Mouse (Mus musculus) hindbrain, embryonic 15.5 days (tissue): ENCODE measurements around the gene Cyp2b19. TPM values are rescaled to one million over a fixed set of nuclear protein-coding genes. Genes with fewer than 3 reads are reported as not detected.

Experiments used
- ATAC-seq: fragments of 200-750 bp; cut with Nextera tagmentation; 2 replicates; pipeline ENCODE4 v1.8.0; 2017; ENCODE audit warnings: low read depth, moderate number of reproducible peaks, moderate TSS enrichment; ENCODE audit not compliant: low FRiP score
- H3K27ac ChIP-seq: fragments of 300-500 bp; sonication (generic); replicated peaks from 2 replicates; pipeline ENCODE4 v1.5.1; 2015; ENCODE audit warnings: mild to moderate bottlenecking, inconsistent platforms
- H3K27me3 ChIP-seq: fragments of 300-500 bp; sonication (generic); 2 replicates; pipeline ENCODE4 v1.6.1; 2015; ENCODE audit warnings: control low read depth, inconsistent platforms
- H3K36me3 ChIP-seq: fragments of 300-500 bp; sonication (generic); 2 replicates; pipeline ENCODE4 v1.6.1; 2015; ENCODE audit warnings: control low read depth, inconsistent platforms
- H3K4me1 ChIP-seq: fragments of 300-500 bp; sonication (generic); replicated peaks from 2 replicates; pipeline ENCODE4 v1.6.1; 2015; ENCODE audit warnings: control low read depth, inconsistent platforms
- H3K4me2 ChIP-seq: fragments of 300-500 bp; sonication (generic); 2 replicates; pipeline ENCODE4 v1.6.1; 2015; ENCODE audit warnings: moderate library complexity, mild to moderate bottlenecking, inconsistent platforms
- H3K4me3 ChIP-seq: fragments of 300-500 bp; sonication (generic); 2 replicates; pipeline ENCODE4 v1.5.1; 2015; ENCODE audit warnings: mild to moderate bottlenecking, inconsistent platforms
- H3K9ac ChIP-seq: fragments of 300-500 bp; sonication (generic); 2 replicates; pipeline ENCODE4 v1.6.1; 2015; ENCODE audit warnings: inconsistent platforms
- H3K9me3 ChIP-seq: fragments of 300-500 bp; sonication (generic); 2 replicates; pipeline ENCODE4 v1.6.1; 2016; ENCODE audit warnings: control low read depth, inconsistent platforms
- WGBS: fragments of 180-500 bp; shearing (Covaris S2); methylation state at CpG from one replicate; pipeline ENCODE4 v1.1.7; 2015; 5-methylcytosine and 5-hydroxymethylcytosine counted together
- polyA plus RNA-seq: library from polyadenylated mRNA; unstranded; fragments of >200 nt; fragmentation: Nextera tagmentation; extraction: Ambion mirVana; gene quantifications from 2 replicates; pipeline ENCODE4 v1.2.1, GENCODE M21; 2015

Gene Cyp2b19
- polyA plus RNA-seq: 0.42 and 0.47 TPM in 2 replicates

- no peaks in the 10 kb centered on the region for H3K36me3 ChIP-seq
- H3K4me1 ChIP-seq: no peaks in the 10 kb centered on the region
- WGBS: 79% methylated on average over 2 of the region's 2 CpGs
- no peaks in the 10 kb centered on the region for H3K27me3 ChIP-seq
- H3K4me2 ChIP-seq: no peak within 1 kb of the TSS
- ATAC-seq: no peak
- no peaks in the 10 kb centered on the region for H3K9me3 ChIP-seq
- H3K4me3 ChIP-seq: no peak within 1 kb of the TSS
- no peak within 1 kb of the TSS for H3K9ac ChIP-seq
- H3K27ac ChIP-seq: no peak within 1 kb of the TSS
Observed at GRCm38 (mm10) chr7:26756842-26757241, at the start of gene Cyp2b19. Cyp2b19 (plus strand) TSS chr7:26757142.

- H3K9me3 ChIP-seq: peaks cover 3% of the 10 kb centered on the region; the same call in 1 of the 2 replicates
- no peaks in the 10 kb centered on the region for H3K4me1 ChIP-seq
- no peak overlapping the region for H3K4me3 ChIP-seq
- no peak overlapping the region for H3K4me2 ChIP-seq
- no peaks in the 10 kb centered on the region for H3K36me3 ChIP-seq
- ATAC-seq: no peak
- 90% methylated on average over 11 of the region's 11 CpGs for WGBS
- H3K27ac ChIP-seq: no peak overlapping the region
- no peak overlapping the region for H3K9ac ChIP-seq
- no peaks in the 10 kb centered on the region for H3K27me3 ChIP-seq
Observed at GRCm38 (mm10) chr7:26711061-26711460, 45.9 kb upstream of the Cyp2b19 start.

- no peak overlapping the region for H3K4me2 ChIP-seq
- H3K9ac ChIP-seq: no peak overlapping the region
Observed at GRCm38 (mm10) chr7:26738940-26739339, 18.0 kb upstream of the Cyp2b19 start.

GRCm38 (mm10) chr7:26743948-26744347 is 13.0 kb upstream of the Cyp2b19 start:
- no peak for ATAC-seq
- Histone ChIP-seq H3K9me3 (no peaks in the 10 kb centered on the region), H3K27me3 (no peaks in the 10 kb centered on the region), H3K4me3 (no peak overlapping the region), H3K36me3 (no peaks in the 10 kb centered on the region), H3K4me2 (no peak overlapping the region), H3K4me1 (no peaks in the 10 kb centered on the region), H3K27ac (no peak overlapping the region), H3K9ac (no peak overlapping the region)
- 86% methylated on average over 4 of the region's 4 CpGs for WGBS

More at GRCm38 (mm10) chr7:26738940-26739339, 18.0 kb upstream of the Cyp2b19 start:
- ATAC-seq: no peak
- Histone ChIP-seq H3K4me1 (no peaks in the 10 kb centered on the region), H3K4me3 (no peak overlapping the region), H3K27me3 (no peaks in the 10 kb centered on the region), H3K36me3 (no peaks in the 10 kb centered on the region), H3K27ac (no peak overlapping the region), H3K9me3 (no peaks in the 10 kb centered on the region)

- no peak overlapping the region for H3K27ac ChIP-seq
- ATAC-seq: no peak
- no peaks in the 10 kb centered on the region for H3K27me3 ChIP-seq
- H3K4me3 ChIP-seq: no peak overlapping the region
- H3K36me3 ChIP-seq: no peaks in the 10 kb centered on the region
- H3K4me2 ChIP-seq: no peak overlapping the region
- no peaks in the 10 kb centered on the region for H3K4me1 ChIP-seq
- no peaks in the 10 kb centered on the region for H3K9me3 ChIP-seq
- 74% methylated on average over 1 of the region's 1 CpGs for WGBS
- H3K9ac ChIP-seq: no peak overlapping the region
Observed at GRCm38 (mm10) chr7:26745486-26745885, 11.5 kb upstream of the Cyp2b19 start.

- ATAC-seq: no peak
- H3K27ac ChIP-seq: no peak overlapping the region
- no peak overlapping the region for H3K4me3 ChIP-seq
- no peak overlapping the region for H3K4me2 ChIP-seq
- WGBS: 67% methylated on average over 1 of the region's 1 CpGs
- H3K4me1 ChIP-seq: no peaks in the 10 kb centered on the region
- no peak overlapping the region for H3K9ac ChIP-seq
- H3K27me3 ChIP-seq: no peaks in the 10 kb centered on the region
- H3K36me3 ChIP-seq: no peaks in the 10 kb centered on the region
- H3K9me3 ChIP-seq: no peaks in the 10 kb centered on the region
Observed at GRCm38 (mm10) chr7:26767084-26767483, 10.1 kb downstream of the Cyp2b19 start.

- Histone ChIP-seq H3K27me3 (no peaks in the 10 kb centered on the region), H3K4me3 (no peak overlapping the region), H3K27ac (no peak overlapping the region), H3K4me2 (no peak overlapping the region), H3K9ac (no peak overlapping the region), H3K36me3 (no peaks in the 10 kb centered on the region), H3K9me3 (no peaks in the 10 kb centered on the region), H3K4me1 (no peaks in the 10 kb centered on the region)
- ATAC-seq: no peak
- 83% methylated on average over 9 of the region's 9 CpGs for WGBS
Observed at GRCm38 (mm10) chr7:26769881-26770470, 13.0 kb downstream of the Cyp2b19 start.

GRCm38 (mm10) chr7:26772866-26773586 is 16.1 kb downstream of the Cyp2b19 start:
- no peaks in the 10 kb centered on the region for H3K9me3 ChIP-seq
- H3K27ac ChIP-seq: no peak overlapping the region
- no peak for ATAC-seq
- no peak overlapping the region for H3K9ac ChIP-seq
- H3K4me2 ChIP-seq: no peak overlapping the region
- WGBS: 75% methylated on average over 3 of the region's 3 CpGs
- no peak overlapping the region for H3K4me3 ChIP-seq
- H3K36me3 ChIP-seq: no peaks in the 10 kb centered on the region
- no peaks in the 10 kb centered on the region for H3K27me3 ChIP-seq
- no peaks in the 10 kb centered on the region for H3K4me1 ChIP-seq

- ATAC-seq: no peak
- Histone ChIP-seq H3K36me3 (no peaks in the 10 kb centered on the region), H3K4me1 (no peaks in the 10 kb centered on the region), H3K9me3 (no peaks in the 10 kb centered on the region), H3K27me3 (no peaks in the 10 kb centered on the region), H3K4me2 (no peak overlapping the region), H3K4me3 (no peak overlapping the region), H3K9ac (no peak overlapping the region), H3K27ac (no peak overlapping the region)
- WGBS: 14% methylated on average over 6 of the region's 6 CpGs
Observed at GRCm38 (mm10) chr7:26775866-26776265, 18.9 kb downstream of the Cyp2b19 start.

GRCm38 (mm10) chr7:26777806-26778205 is 20.9 kb downstream of the Cyp2b19 start:
- Histone ChIP-seq H3K9ac (no peak overlapping the region), H3K27me3 (no peaks in the 10 kb centered on the region), H3K36me3 (no peaks in the 10 kb centered on the region), H3K9me3 (no peaks in the 10 kb centered on the region), H3K4me1 (no peaks in the 10 kb centered on the region), H3K4me2 (no peak overlapping the region), H3K4me3 (no peak overlapping the region), H3K27ac (no peak overlapping the region)
- 55% methylated on average over 2 of the region's 2 CpGs for WGBS
- no peak for ATAC-seq

- H3K9me3 ChIP-seq: no peaks in the 10 kb centered on the region
- H3K27me3 ChIP-seq: no peaks in the 10 kb centered on the region
- no peak overlapping the region for H3K4me3 ChIP-seq
- H3K36me3 ChIP-seq: no peaks in the 10 kb centered on the region
- no peak overlapping the region for H3K4me2 ChIP-seq
- H3K9ac ChIP-seq: no peak overlapping the region
- no peak for ATAC-seq
- no peaks in the 10 kb centered on the region for H3K4me1 ChIP-seq
- H3K27ac ChIP-seq: no peak overlapping the region
- 39% methylated on average over 6 of the region's 6 CpGs for WGBS
Observed at GRCm38 (mm10) chr7:26778474-26778873, 21.5 kb downstream of the Cyp2b19 start.

GRCm38 (mm10) chr7:26779799-26780416 is 23.0 kb downstream of the Cyp2b19 start:
- no peaks in the 10 kb centered on the region for H3K9me3 ChIP-seq
- ATAC-seq: peak; percentile 65
- no peak overlapping the region for H3K9ac ChIP-seq
- no peaks in the 10 kb centered on the region for H3K4me1 ChIP-seq
- 83% methylated on average over 5 of the region's 5 CpGs for WGBS
- no peak overlapping the region for H3K27ac ChIP-seq
- H3K27me3 ChIP-seq: no peaks in the 10 kb centered on the region
- peak overlapping the region; percentile 40 for H3K4me2 ChIP-seq
- no peak overlapping the region for H3K4me3 ChIP-seq
- H3K36me3 ChIP-seq: no peaks in the 10 kb centered on the region
